Mouse (Mus musculus): Measurements from ENCODE around the gene Eml6. TPM values are rescaled to one million over a fixed set of nuclear protein-coding genes. Genes with fewer than 3 reads are reported as not detected.
"Not testable (repeated sequence)": the region's sequence is repeated elsewhere in the genome, so short reads cannot be mapped to it uniquely, and the experiment has no call there.

Gene Eml6
- total RNA-seq, 2 experiments from 2014 or later = 0.64 to 0.67 TPM

DNA sequence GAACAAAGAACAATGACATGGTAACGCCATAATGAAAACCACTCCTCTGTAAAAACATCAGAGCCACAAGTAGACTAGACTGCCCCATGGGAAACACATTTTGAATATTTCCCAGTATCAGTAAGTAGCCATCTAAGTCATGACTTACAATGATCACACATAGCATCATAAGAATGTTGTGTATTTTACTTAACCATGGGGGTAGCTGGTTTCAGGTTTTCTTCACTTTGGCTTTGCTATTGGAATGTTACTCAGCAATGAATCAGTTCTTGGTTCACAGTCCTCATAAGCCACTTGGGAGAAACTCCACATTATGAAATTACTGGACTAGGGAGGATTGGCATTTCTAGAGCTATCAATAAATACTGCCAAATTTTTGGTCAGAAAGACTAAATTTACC lies 141.5 kb downstream of the Eml6 start:
- H3K27ac ChIP-seq = no peak overlapping the region
- H3K4me3 ChIP-seq = no peak overlapping the region
- TF ChIP-seq CTCF (IDR thresholded peaks at IDR 0.05) = no peak
- DNase-seq = no peak
- intact Hi-C loops (cut with DNase I) = loop anchor here (1.0 kb wide), 1 partner anchor 169 kb away; no protein-coding TSS in a partner anchor

DNA sequence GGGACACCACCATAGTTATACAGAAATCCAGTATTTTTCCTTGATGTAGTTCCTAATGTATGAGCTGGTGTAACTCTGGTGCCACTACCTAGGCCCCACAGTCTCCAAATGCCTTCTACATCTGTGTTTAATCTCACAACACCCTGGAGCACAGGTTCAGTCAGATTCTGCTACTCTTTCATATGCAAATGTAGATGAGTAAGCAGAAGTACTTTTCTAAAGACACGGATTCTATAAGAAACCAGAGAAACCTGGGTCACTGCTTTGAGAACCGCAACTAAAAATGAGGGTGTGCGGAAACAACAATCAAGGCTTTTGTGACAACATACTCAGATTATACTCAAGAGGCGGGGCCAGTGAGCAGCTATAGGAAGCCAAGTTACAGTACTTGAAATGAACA lies 142.8 kb downstream of the Eml6 start:
- no peak for DNase-seq
- no peak overlapping the region for H3K27ac ChIP-seq
- no peak overlapping the region for H3K4me3 ChIP-seq
- no peak for TF ChIP-seq CTCF (IDR thresholded peaks at IDR 0.05)
- intact Hi-C loops (cut with DNase I) = no loop called here

DNA sequence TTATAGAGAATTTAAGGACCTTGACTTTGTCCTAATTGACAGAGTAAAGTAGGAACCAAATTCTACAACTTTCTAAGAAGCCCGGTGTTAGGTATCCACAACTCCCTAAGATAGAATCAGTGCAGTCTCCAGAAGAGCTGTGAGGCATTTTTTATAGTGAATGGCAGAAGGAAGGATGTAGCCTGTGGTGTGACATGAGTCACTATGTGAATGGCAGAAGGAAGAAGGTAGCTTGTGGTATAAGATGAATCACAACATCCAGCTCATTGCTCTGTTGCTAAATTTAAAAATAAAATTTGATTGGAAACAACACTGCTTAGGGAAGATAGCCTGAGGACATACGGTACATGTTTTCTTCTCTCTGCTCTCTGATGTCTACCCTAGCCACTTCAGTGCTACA lies 146.2 kb downstream of the Eml6 start:
- intact Hi-C loops (cut with DNase I) = no loop called here
- no peak for TF ChIP-seq CTCF (IDR thresholded peaks at IDR 0.05)
- DNase-seq = no peak
- no peak overlapping the region for H3K4me3 ChIP-seq
- no peak overlapping the region for H3K27ac ChIP-seq

DNA sequence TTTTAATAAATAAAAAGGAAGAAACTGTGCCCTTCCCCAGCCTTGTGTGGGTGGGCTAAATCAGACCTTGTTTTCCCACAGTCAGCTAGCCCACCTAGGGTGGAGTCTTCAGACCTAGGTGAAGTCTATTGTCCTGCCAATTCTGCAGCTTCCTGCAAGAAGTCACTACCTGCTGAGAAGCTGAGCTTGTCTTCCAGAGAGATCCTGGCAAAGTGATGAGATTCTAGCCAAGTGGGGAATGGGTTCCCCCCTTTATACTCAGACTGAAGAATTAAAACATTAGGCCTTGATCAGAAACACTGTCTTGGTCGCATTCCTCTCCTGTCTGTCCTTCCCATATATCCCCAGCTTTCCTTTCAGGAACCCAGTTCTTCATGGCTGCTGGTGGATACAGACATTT lies 147.9 kb downstream of the Eml6 start:
- H3K27ac ChIP-seq = no peak overlapping the region
- intact Hi-C loops (cut with DNase I) = no loop called here
- TF ChIP-seq CTCF (IDR thresholded peaks at IDR 0.05) = no peak
- no peak overlapping the region for H3K4me3 ChIP-seq
- no peak for DNase-seq

DNA sequence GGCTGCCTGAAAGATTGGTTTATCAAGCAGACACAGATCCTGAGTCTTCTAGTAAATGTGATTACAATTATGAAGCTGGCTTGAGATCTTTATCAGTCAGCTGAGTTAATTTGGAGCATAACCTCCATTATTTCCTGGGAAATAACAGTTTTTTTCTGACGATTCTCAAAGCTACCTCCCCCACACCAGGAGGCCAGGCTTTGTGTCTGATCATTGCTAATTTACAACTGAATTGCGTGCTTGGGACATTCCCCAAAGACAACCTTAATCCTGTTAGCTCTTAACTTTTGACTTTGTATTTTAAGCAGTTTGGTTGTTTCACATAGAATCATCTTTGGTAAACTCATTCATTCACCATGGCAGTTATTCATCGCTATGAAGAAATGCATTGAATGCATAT lies 148.6 kb downstream of the Eml6 start:
- no peak overlapping the region for H3K4me3 ChIP-seq
- H3K27ac ChIP-seq = no peak overlapping the region
- no peak for TF ChIP-seq CTCF (IDR thresholded peaks at IDR 0.05)
- intact Hi-C loops (cut with DNase I) = no loop called here
- DNase-seq = no peak

DNA sequence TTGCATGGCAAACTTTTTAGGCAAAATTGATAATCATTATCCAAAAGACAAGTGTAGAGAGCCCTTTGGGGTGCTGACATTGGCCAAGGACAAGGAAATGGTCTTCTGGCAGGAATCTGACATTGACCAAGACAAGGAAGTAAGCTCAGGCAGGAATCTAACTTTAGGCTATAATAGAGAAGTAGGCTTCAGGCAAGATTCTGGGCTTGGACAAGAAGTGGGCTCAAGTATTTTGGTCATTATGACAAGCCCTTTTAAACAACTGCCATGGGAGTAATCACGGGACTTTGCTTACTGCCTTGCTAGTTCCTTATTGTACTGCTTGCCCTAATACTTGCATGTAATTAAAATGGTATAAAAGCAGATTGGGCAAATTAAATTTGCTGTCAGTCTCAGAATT lies 151.1 kb downstream of the Eml6 start:
- intact Hi-C loops (cut with DNase I); H3K4me3 ChIP-seq; H3K27ac ChIP-seq; DNase-seq: not testable (repeated sequence)

DNA sequence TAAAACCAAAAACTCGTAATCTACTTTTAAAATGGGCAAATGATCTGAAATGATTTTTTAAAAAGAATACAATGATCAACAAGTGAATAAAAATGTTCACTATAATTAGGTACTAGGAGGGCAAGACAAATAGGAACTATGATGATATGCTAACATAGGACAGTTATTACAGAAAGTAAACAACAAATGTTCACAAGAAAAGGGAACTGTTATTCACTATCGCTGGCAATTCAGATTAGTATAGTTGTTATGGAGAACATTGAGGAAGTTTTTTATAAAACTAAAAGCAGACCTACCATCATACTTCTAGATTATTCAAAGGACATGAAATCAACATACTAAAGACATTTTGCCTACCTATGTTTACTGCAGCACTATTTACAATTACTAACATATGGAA lies 155.7 kb downstream of the Eml6 start:
- H3K27ac ChIP-seq = no peak overlapping the region
- no peak overlapping the region for H3K4me3 ChIP-seq
- intact Hi-C loops (cut with DNase I) = no loop called here
- DNase-seq = no peak
- TF ChIP-seq CTCF (IDR thresholded peaks at IDR 0.05) = no peak

DNA sequence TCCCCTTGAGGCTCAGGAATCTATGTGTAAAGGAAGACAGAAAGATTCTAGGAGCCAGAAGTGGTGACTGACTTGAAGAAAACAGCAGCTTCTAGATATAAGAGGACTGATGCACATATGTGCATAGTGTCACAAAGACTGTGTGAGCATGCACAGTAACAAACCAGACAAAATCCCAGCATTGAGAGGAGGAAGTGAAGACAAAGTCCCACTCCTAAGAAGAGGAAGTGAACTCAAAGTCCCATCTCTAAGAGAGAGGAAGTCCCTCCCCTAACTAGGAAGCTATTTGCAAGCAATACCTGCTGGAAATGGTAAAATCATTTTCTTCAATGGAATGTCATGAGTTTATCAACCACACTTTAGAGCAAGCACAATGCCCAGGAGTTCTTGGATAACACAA lies 161.6 kb downstream of the Eml6 start:
- intact Hi-C loops (cut with DNase I) = no loop called here
- Histone ChIP-seq H3K4me3 (no peak overlapping the region), H3K27ac (no peak overlapping the region)
- DNase-seq = no peak
- TF ChIP-seq CTCF (IDR thresholded peaks at IDR 0.05) = no peak

DNA sequence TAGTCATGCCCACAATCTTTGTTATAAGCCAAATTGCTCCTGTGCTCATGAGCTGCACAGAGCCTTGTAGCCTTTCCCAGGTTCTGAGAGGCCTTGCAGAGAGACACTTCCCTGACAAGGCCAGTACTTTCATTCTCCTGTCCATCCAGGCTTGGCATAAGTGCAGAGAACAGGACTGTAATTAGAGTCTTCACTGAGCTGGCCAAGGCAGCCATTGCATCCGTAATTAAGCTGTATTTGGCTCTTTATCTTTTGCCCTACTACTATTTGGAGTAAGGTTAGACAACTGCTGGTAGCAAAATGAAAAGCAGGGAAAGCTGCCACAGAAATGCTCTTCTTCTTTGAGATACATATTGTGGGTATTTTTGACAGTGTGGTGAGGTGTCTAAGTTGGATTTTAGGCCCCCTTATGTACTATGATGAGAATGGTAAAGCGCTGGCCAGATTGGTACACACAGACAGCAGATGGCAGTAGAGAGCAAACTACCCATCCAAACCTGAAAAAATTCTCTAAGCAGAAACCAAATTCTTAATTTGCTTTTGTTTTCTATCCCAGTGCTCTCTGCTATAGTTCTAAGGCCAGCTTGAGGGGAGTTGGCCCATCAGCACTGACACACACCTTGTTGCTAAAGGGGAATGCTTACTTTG lies 164.0 kb downstream of the Eml6 start:
- DNase-seq = peak; percentile 33
- TF ChIP-seq CTCF (IDR thresholded peaks at IDR 0.05) = peak; percentile 82
- H3K4me3 ChIP-seq = no peak overlapping the region
- intact Hi-C loops (cut with DNase I) = no loop called here
- peak overlapping the region; percentile 48; the same call in 1 of the 2 replicates for H3K27ac ChIP-seq

DNA sequence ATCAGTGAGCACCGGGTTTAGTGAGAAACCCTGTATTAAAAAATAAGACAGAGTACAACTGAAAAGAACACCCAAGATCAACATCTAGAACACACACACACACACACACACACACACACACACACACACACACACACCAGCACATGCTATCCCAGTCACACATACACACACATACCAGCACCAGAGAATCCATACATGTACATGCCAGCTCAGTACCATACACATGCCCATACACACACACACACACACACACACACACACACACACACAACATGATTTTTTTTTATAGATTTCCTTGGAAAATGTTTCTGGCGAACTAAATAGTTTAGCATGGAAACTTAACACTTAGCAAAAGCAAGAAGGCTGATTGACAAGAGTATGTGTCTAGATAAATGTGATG lies 164.8 kb downstream of the Eml6 start:
- Histone ChIP-seq H3K4me3 (no peak overlapping the region), H3K27ac (no peak overlapping the region)
- DNase-seq = no peak
- TF ChIP-seq CTCF (IDR thresholded peaks at IDR 0.05) = no peak
- intact Hi-C loops (cut with DNase I) = no loop called here

DNA sequence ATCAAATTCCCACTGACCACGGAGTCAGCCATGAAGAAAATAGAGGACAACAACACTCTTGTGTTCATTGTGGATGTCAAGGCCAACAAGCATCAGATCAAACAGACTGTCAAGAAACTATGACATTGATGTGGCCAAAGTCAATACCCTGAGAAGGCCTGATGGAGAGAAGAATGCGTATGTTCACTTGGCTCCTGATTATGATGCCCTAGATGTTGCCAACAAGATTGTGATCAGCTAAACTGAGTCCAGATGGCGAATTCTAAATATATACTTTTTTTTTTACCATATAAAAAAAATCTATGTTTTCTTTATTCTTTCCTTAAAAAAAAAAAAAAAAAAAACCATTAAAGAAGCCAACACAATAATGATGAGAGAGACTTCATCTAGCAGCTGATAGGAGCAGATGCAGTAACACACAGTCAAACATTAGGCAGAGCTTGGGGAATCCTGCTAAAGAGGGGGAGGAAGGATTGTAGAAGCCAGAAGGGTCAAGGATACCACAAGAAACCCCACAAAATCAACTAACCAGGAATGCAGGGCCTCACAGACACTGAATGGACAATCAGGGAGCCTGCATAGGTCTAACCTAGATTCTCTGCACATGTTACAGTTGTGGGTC lies 185.1 kb downstream of the Eml6 start:
- Histone ChIP-seq H3K27ac (no peak overlapping the region), H3K4me3 (no peak overlapping the region)
- TF ChIP-seq CTCF (IDR thresholded peaks at IDR 0.05) = no peak
- intact Hi-C loops (cut with DNase I) = no loop called here
- no peak for DNase-seq

DNA sequence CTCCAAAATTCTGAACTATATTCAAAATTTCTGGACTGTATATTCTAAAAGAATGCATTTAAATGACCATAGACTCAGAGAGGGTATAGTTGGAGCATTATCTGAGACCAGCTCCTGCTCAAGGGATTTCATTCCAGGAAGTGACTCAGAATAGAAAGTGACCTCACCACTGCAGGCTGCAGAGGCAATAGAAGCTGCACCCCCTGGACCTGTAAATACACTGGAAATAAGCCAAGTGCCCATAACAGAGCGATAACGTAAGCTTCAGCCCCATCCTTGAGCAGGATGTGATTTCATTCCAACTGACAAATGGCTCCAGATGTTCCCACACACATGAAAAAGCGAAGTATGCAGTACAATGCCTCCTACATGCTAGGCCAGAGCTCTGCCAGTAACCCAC lies 186.1 kb downstream of the Eml6 start:
- H3K4me3 ChIP-seq = no peak overlapping the region
- H3K27ac ChIP-seq = 0 out of 2 replicates have a peak overlapping the region, but pooled peaks have one; percentile 20
- no peak for TF ChIP-seq CTCF (IDR thresholded peaks at IDR 0.05)
- no peak for DNase-seq
- intact Hi-C loops (cut with DNase I) = no loop called here

DNA sequence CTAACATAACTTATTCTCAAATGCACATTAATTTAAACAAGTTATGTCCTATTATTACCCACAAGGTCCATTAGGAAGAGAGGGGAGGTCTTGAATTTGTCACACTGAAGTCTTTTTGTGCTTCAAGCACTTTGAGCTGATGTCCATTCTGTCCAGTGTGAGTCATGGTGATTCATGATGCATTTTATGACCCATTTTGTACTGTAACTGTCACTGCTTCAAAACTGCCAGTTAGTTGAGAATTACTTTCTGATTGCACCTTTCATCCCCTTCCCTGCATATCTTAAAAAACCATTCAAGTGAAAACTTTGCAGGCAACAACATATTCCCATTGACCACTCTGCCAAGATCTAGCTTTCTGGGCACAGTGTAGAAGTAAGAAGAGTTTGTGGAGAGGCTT lies 188.8 kb downstream of the Eml6 start:
- H3K4me3 ChIP-seq = no peak overlapping the region
- intact Hi-C loops (cut with DNase I) = no loop called here
- H3K27ac ChIP-seq = no peak overlapping the region
- DNase-seq = no peak
- no peak for TF ChIP-seq CTCF (IDR thresholded peaks at IDR 0.05)

DNA sequence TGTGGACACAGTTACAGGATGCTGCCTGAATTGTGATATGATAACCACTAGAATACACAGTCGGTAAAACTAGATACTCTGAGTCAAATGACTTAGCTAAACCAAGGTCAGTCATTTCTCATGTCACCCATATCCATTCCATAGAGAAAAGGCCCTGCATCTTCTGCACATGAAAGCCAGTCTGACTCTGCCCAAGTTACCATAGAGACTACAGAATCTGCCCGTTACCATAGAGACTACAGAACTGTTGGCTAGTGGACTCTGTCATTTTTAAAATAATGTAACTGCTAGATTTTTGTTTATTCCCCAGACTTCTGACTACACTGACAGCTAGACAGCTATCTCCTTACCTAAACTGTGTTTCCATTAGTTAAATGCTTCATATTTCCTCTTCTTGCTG lies 198.1 kb downstream of the Eml6 start:
- Histone ChIP-seq H3K4me3 (no peak overlapping the region), H3K27ac (no peak overlapping the region)
- TF ChIP-seq CTCF (IDR thresholded peaks at IDR 0.05) = no peak
- intact Hi-C loops (cut with DNase I) = no loop called here
- DNase-seq = no peak
